Mouse (Mus musculus) stomach, postnatal 0 days (tissue): ENCODE results near the gene Kcnd3. TPM values are rescaled to one million over a fixed set of nuclear protein-coding genes. Genes with fewer than 3 reads are reported as not detected.

Source experiments
- ATAC-seq: fragments of 200-750 bp; cut with Nextera tagmentation; 2 replicates; pipeline ENCODE4 v1.8.0; 2017; ENCODE audit not compliant: low FRiP score, low TSS enrichment
- DNase-seq: peaks from one replicate; pipeline ENCODE4 v3.0.0-alpha.2; 2016; ENCODE audit warnings: low spot score
- H3K27ac ChIP-seq: fragments of 300-500 bp; sonication (generic); replicated peaks from 2 replicates; pipeline ENCODE4 v1.5.1; 2014; ENCODE audit warnings: mild to moderate bottlenecking, control low read depth
- H3K27me3 ChIP-seq: fragments of 300-500 bp; sonication (generic); 2 replicates; pipeline ENCODE4 v1.6.1; 2014; ENCODE audit warnings: low read length; ENCODE audit not compliant: control insufficient read depth, insufficient read depth
- H3K36me3 ChIP-seq: fragments of 300-500 bp; sonication (generic); 2 replicates; pipeline ENCODE4 v1.6.1; 2014; ENCODE audit warnings: low read length, mixed read lengths; ENCODE audit not compliant: control insufficient read depth, insufficient read depth
- H3K4me1 ChIP-seq: fragments of 300-500 bp; sonication (generic); replicated peaks from 2 replicates; pipeline ENCODE4 v1.6.1; 2014; ENCODE audit warnings: antibody characterized with exemption; ENCODE audit not compliant: control insufficient read depth, insufficient read depth
- H3K4me2 ChIP-seq: fragments of 300-500 bp; sonication (generic); replicated peaks from 2 replicates; pipeline ENCODE4 v1.6.1; 2014; ENCODE audit warnings: low read depth, mild to moderate bottlenecking, control low read depth, moderate library complexity
- H3K4me3 ChIP-seq: fragments of 300-500 bp; sonication (generic); 2 replicates; pipeline ENCODE4 v1.5.1; 2014; ENCODE audit warnings: low read depth, low read length, control low read depth
- H3K9ac ChIP-seq: fragments of 300-500 bp; sonication (generic); 2 replicates; pipeline ENCODE4 v1.6.1; 2014; ENCODE audit warnings: mild to moderate bottlenecking, low read length, control low read depth, mixed read lengths
- H3K9me3 ChIP-seq: fragments of 300-500 bp; sonication (generic); 2 replicates; pipeline ENCODE4 v1.6.1; 2016; ENCODE audit warnings: low read length; ENCODE audit not compliant: control insufficient read depth
- CTCF ChIP-seq: IDR thresholded peaks from 2 replicates; pipeline ENCODE4 v1.5.1; 2016; ENCODE audit warnings: antibody characterized with exemption, low read depth, mild to moderate bottlenecking, moderate library complexity
- EP300 ChIP-seq: optimal IDR thresholded peaks from 2 replicates; pipeline ENCODE3; 2016; ENCODE audit warnings: antibody characterized with exemption
- WGBS: fragments of 180-500 bp; shearing (Covaris S2); extraction: QIAGEN DNeasy Blood & Tissue Kit; methylation state at CpG from one replicate; pipeline ENCODE4 v1.1.7; 2014; 5-methylcytosine and 5-hydroxymethylcytosine counted together
- polyA plus RNA-seq: library from polyadenylated mRNA; unstranded; fragments of >200 nt; fragmentation: Nextera tagmentation; extraction: Ambion mirVana; gene quantifications from 2 replicates; pipeline ENCODE4 v1.2.1, GENCODE M21; 2015

Gene Kcnd3
- polyA plus RNA-seq, 1 experiment from 2014 or later: 2.4 TPM

GRCm38 (mm10) chr3:105592246-105592645 is 140.1 kb downstream of the Kcnd3 start:
- Histone ChIP-seq H3K27ac (no peak overlapping the region), H3K36me3 (no peaks in the 10 kb centered on the region), H3K9ac (no peak overlapping the region), H3K4me3 (no peak overlapping the region), H3K4me1 (no peaks in the 10 kb centered on the region), H3K27me3 (no peaks in the 10 kb centered on the region), H3K4me2 (no peak overlapping the region), H3K9me3 (no peaks in the 10 kb centered on the region)
- WGBS: 70% methylated on average over 2 of the region's 2 CpGs
- DNase-seq: no peak
- no peak for TF ChIP-seq EP300
- TF ChIP-seq CTCF: no peak
- no peak for ATAC-seq

- Histone ChIP-seq H3K4me2 (no peak overlapping the region), H3K27ac (no peak overlapping the region), H3K9me3 (no peaks in the 10 kb centered on the region), H3K27me3 (no peaks in the 10 kb centered on the region), H3K4me1 (no peaks in the 10 kb centered on the region), H3K4me3 (no peak overlapping the region), H3K36me3 (no peaks in the 10 kb centered on the region), H3K9ac (no peak overlapping the region)
- no peak for ATAC-seq
- no peak for TF ChIP-seq CTCF
- TF ChIP-seq EP300: no peak
- 84% methylated on average over 4 of the region's 4 CpGs for WGBS
- no peak for DNase-seq
Measured at GRCm38 (mm10) chr3:105600483-105600882, 148.4 kb downstream of the Kcnd3 start.

GRCm38 (mm10) chr3:105602966-105603365 is 150.8 kb downstream of the Kcnd3 start:
- ATAC-seq: no peak
- WGBS: 77% methylated on average over 5 of the region's 5 CpGs

GRCm38 (mm10) chr3:105605726-105606125 is 153.6 kb downstream of the Kcnd3 start:
- DNase-seq: no peak
- H3K4me1 ChIP-seq: no peaks in the 10 kb centered on the region
- WGBS: 79% methylated on average over 5 of the region's 5 CpGs
- no peak overlapping the region for H3K9ac ChIP-seq
- no peak overlapping the region for H3K4me3 ChIP-seq
- no peaks in the 10 kb centered on the region for H3K36me3 ChIP-seq
- H3K27me3 ChIP-seq: no peaks in the 10 kb centered on the region
- ATAC-seq: no peak
- H3K9me3 ChIP-seq: no peaks in the 10 kb centered on the region
- H3K27ac ChIP-seq: no peak overlapping the region
- no peak for TF ChIP-seq EP300
- H3K4me2 ChIP-seq: no peak overlapping the region

More at GRCm38 (mm10) chr3:105602966-105603365, 150.8 kb downstream of the Kcnd3 start:
- Histone ChIP-seq H3K4me1 (no peaks in the 10 kb centered on the region), H3K36me3 (no peaks in the 10 kb centered on the region), H3K4me3 (no peak overlapping the region), H3K27me3 (no peaks in the 10 kb centered on the region), H3K4me2 (no peak overlapping the region), H3K9me3 (no peaks in the 10 kb centered on the region), H3K27ac (no peak overlapping the region), H3K9ac (no peak overlapping the region)
- DNase-seq: no peak
- TF ChIP-seq CTCF (no peak), EP300 (no peak)

- DNase-seq (no peak), ATAC-seq (no peak)
- TF ChIP-seq EP300 (no peak), CTCF (no peak)
- Histone ChIP-seq H3K4me2 (no peak overlapping the region), H3K9ac (no peak overlapping the region), H3K27me3 (no peaks in the 10 kb centered on the region), H3K9me3 (no peaks in the 10 kb centered on the region), H3K36me3 (no peaks in the 10 kb centered on the region), H3K27ac (no peak overlapping the region), H3K4me3 (no peak overlapping the region), H3K4me1 (no peaks in the 10 kb centered on the region)
- 79% methylated on average over 3 of the region's 3 CpGs for WGBS
Measured at GRCm38 (mm10) chr3:105608857-105609256, 156.7 kb downstream of the Kcnd3 start.

GRCm38 (mm10) chr3:105611531-105612422 is 159.6 kb downstream of the Kcnd3 start:
- no peaks in the 10 kb centered on the region for H3K4me1 ChIP-seq
- no peak overlapping the region for H3K4me3 ChIP-seq
- WGBS: 76% methylated on average over 7 of the region's 7 CpGs
- DNase-seq (no peak), ATAC-seq (no peak)
- H3K9ac ChIP-seq: no peak overlapping the region
- H3K9me3 ChIP-seq: no peaks in the 10 kb centered on the region
- H3K36me3 ChIP-seq: no peaks in the 10 kb centered on the region
- H3K27ac ChIP-seq: no peak overlapping the region
- no peaks in the 10 kb centered on the region for H3K27me3 ChIP-seq
- H3K4me2 ChIP-seq: no peak overlapping the region
- TF ChIP-seq EP300: no peak
- no peak for TF ChIP-seq CTCF
